Mouse (Mus musculus) c-Kit-negative CD71-positive TER-119-positive erythroid progenitor cells, embryonic 14.5 days (primary cell): ENCODE measurements at regions not wholly inside any gene's neighbourhood (a gene's known extent, or its start where the extent isn't known, plus 50 kb on each side); places are given as distances from the start of the nearest gene placed in this dataset.

Source experiments
- DNase-seq: peaks from one replicate; pipeline ENCODE4 v3.0.0-alpha.2; 2013; ENCODE audit warnings: low read depth, low spot score

DNA sequence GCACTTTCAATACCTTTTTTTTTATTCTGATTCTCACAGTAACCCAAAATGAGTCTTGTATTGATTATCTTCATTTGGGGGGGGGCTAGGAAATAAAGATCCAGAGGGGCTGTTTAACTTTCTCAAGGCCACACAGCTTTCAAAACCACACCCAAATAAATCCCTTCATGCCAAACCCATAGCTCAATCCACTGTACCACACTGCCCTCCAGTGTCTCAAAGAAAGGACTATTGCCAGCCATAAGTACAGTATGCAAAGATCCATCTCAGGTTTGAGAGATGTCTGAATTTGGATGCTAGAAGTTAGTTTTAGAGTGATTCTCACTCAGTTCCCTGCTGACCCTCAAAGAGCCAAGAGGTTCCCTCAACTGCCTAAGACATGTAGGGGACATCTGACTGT, 120.1 kb upstream of the Gm26657 start:
- DNase-seq, result no peak

DNA sequence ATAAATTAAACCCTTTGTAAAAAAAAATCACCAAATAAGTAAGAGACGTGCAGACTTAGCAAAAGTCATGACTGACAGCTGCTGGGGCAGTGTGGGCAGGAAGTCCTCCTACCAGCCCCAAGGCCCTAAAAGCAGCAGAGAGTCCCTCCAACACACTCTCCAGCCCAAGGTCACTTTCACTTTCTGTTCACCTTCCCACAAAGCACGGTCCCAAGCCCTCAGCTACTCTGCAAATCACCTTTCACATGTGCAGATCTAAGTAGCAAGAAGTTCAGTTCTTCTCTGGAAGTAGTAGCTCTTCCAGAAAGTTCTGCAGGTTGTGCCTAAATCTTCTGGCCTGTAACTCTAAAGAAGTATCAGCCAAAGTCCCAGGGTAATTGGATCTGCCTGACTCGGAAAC, 120.8 kb upstream of the Gm26657 start:
- DNase-seq, result no peak

GRCm38 (mm10) chr4:56618433-56618832, 121.4 kb upstream of the Gm26657 start:
- DNase-seq, result no peak

DNA sequence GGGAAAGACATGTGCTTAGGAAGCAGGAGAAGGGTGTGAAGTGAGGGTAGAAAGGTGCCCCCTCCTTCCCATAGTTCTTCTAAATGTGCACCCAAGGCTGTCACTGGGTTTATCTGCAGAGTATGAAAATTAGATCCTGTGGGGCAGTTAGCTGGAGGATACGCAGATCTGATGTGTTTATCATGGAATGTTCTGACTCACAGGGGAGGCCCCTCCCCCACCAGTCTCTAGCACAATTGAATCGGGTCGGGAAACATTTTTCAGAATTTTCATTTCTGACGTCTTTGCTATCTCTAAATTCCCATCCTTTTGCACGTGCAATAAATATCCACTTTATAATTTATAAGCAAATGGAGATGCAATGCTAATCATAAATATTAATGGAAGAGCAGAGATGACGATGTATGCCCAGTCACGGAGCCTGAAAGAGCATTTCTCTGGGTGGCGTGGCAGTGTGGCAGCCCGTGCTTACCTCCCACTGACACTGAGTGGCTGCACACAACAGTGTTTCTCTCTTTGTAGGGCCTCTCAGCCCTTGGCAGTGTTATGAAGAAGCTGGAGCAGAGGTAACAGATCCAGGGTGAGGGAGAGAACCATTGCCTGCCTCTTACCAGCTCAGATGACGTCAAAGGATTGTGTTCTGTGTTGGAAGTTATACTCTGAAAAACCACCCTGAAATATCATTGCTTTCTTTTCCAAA, 122.1 kb upstream of the Gm26657 start:
- no peak for DNase-seq

DNA sequence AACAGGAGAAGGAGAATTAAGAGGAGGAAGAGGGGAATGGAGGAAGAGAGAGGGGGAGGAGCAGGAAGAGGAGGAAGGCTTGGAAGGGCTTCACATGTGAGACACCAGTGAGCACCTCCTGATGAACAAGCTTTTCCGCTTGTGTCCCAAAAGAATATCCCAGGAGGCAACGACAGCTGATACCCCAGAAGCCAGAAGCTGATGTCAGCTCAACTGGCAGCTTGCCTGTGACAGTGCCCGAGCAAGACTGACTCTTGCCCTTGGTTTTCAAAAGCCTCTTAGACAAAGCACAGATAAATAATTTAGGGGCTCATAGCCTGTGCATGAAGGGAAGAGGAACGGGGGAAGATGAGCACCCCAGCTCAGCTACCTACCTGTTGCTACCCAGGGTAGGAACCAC, 127.5 kb upstream of the Gm26657 start:
- no peak for DNase-seq

DNA sequence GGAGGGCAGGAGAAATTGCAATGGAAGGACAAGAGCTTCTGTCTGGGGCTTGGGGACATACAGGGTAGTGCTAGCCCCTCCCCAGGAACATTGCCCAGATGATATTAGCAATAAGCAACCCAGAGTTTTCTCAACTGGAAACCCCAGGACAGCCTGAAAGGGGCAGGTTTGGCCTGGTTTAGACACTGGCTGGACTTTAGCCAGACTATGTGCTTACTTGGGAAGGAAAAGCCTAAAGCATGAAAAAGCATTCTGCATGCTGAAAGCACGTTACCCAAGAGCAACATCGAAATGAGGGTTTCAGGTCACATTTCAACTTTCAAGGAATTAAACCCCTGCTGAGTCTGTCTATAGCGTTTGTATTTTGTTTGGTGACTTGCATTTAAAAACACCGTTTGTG, 128.1 kb upstream of the Gm26657 start:
- DNase-seq, result no peak

- DNase-seq, result no peak
These were observed 129.6 kb upstream of the Gm26657 start for GRCm38 (mm10) chr4:56610273-56610672.

DNA sequence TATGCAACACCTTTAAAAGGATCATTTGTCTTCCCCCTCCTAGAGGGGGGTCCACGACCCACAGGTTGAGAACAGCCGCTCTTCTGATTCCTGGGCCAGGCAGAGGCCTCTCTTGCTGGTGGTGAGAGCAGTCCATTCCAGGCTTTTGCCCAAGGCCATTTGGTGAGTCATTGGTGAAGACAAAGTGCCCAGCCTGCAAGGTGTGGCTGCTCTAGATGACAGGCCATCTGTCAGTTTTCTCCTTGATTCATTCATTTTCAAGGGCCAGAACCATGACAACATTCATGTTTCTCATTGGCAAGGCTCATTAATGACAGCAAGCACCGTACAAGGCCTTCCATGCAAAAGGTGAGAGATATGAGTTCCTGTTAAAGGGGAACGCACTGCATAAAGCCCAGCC, 131.2 kb upstream of the Gm26657 start:
- no peak for DNase-seq

- DNase-seq, result no peak
These were observed 141.5 kb upstream of the Gm26657 start for GRCm38 (mm10) chr4:56598398-56598797.

DNA sequence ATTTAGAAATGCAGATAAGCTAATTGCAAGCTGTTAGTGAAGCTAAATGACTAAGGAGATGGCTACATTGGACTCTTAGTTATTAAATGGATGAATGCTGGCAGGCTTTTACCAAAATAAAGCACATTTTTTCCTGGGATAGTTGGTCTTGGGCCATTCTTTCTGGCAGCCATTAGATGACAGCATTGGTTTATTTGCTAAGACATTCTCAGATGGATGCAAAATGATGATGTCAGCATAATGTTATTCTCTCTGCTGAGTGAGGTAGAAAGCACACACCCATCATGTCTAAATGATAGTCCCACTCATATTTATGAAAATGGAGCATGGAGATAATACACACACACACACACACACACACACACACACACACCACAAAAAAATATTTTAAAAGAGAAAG, 141.9 kb upstream of the Gm26657 start:
- DNase-seq, result no peak

- no peak for DNase-seq
These were observed 157.5 kb upstream of the Gm26657 start for GRCm38 (mm10) chr4:56582405-56582804.

DNA sequence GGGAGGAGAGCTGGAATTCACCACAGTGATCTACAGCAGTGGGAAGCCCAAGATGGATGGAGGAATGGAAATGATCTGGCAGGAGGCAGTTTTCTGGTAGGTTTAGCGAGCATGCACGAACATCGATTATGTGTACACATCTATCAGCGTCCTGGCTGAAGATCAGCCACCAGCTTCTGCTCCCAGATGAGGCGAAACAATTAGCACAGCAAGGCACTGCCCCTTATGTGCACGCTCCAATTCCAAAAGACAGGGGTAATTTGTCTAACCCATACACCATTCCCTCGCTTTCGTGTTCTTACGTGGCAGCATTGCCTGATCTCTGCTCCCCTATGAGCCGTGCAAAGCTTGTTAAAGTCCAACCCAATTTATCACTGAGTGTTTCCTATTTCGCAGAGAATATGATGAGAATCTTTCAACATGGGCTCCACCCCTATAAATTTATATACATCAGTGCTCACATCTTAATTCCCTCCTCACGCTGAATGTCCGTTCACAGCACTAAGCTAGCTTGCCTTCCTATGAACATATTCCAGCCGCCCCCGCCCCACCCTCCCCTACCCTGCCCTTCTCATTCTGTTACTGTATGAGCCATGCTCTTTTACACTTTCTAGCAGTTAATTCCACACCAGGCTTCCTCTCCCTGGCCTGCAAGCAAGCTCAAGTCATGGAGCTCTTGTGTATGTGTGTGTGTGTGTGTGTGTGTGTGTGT, 162.9 kb upstream of the Gm26657 start:
- DNase-seq, result no peak

DNA sequence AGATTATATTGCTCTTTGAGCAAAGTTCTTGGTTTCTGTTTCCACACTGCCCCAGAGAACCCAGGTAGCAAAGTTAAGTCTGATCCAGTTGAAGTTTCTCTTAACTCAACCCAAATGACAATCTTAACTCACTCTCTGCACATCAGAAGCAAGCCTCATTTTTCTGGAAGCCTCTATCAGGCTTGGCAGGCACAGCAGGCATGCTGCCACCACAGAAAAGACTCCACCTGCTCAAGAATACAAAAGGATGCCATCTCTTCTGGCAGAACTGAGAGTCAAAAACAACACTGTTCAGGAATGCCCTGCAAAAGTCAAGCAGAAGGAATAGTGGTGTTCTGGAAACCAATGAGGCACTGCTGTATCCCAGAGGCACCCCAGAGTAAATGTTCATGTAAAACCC, 187.7 kb upstream of the Gm26657 start:
- no peak for DNase-seq

- DNase-seq, result no peak
These were observed 206.4 kb upstream of the Gm26657 start for GRCm38 (mm10) chr4:56533344-56533985.

- DNase-seq, result no peak
These were observed 206.9 kb upstream of the Gm26657 start for GRCm38 (mm10) chr4:56532921-56533320.

GRCm38 (mm10) chr4:56528571-56528970, 211.3 kb upstream of the Gm26657 start:
- DNase-seq, result no peak

- no peak for DNase-seq
These were observed 215.4 kb upstream of the Gm26657 start for GRCm38 (mm10) chr4:56524430-56524985.

DNA sequence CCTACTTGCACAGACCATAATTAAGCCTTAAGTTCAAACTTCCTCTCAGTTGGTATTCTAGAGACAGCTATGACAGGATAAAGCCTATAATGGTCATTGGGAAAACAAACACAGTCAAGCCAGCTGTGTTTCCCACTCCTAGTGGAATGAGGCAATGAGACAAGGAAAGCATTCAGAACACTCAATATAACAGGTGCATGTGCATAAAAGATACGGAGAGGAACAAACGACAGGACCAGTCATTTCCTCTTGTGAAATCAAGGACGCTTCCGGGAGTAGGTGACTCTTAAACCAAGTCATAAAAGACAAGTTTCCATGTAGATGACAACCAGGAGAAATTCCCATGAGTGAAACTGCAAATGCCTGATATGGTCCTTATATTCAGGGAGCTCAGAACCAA, 232.1 kb upstream of the Gm26657 start:
- no peak for DNase-seq

- no peak for DNase-seq
These were observed 233.1 kb upstream of the Gm26657 start for GRCm38 (mm10) chr4:56506786-56507185.

DNA sequence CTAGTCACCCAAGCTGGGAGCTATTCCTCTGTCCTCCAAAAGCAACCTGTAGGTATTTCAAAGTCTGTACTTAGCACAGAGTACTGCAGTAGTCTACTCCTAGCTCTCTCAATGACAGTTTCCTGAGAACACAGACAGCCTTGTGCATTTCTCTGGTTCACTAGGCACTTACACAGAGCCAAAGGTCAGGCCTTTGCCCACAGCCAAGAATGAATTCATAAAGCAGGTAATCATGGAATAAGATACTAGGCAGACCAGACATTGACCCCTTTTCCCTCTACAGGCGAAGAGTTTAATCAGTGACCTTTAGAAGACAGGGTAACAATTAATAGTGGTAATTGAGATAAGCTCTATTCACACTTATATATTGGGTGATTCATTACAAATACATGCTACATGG, 233.8 kb upstream of the Gm26657 start:
- DNase-seq, result no peak

DNA sequence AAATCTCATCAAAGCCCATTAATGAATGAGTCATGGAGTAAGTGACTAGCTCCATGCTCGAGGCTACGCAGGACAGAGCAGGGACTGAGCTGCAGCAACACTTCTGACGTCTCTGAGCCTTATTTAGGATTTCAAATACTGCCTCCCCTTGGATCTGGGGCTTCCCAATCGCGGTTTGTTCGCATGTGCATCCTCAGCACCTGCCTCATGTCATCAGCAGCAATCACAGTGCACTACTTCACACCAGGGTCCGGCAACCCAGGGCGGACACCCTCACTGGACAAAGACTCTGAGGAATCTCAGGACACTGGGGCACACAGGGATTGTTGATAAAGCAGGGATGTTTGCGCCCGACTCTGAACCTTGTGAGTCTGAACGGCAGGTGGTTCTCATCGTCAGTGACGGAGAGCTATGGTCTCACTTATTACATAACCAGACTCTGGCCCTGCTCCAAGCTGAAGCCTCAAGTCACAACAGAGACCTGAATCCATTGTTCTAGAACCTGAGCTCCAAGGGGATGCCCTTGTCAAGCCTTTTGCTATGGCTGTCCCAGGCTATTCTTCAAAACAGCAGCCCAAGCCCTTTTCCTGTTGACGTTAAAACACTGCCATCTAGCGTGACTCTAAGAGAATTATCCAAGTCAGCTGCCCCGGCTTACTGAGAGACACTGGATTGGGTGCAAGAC, 247.2 kb upstream of the Gm26657 start:
- DNase-seq, result no peak

DNA sequence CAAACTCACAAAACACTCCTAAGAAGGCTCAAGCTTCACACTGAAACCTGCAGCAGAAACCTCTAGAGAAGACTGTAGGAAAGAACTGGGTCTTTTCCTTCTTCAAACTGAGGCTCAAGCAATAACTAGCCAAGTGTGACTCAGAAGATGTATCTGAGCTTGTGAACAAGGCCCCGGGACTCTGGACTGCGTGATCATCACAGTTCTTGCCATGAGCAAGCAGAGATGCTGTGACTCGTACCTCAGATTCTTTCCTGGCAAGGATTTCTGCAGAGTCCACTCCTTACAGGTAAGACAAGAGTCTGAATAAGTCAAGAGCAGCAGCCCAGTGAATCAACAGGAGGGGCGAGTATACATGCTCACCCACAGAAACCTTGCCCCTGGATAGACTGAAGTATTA, 250.5 kb upstream of the Gm26657 start:
- no peak for DNase-seq
